Mouse (Mus musculus): Measurements from ENCODE around the gene Nobox. TPM values are rescaled to one million over a fixed set of nuclear protein-coding genes. Genes with fewer than 3 reads are reported as not detected.

Nobox gene
- total RNA-seq, 1 experiment, result not detected

DNA sequence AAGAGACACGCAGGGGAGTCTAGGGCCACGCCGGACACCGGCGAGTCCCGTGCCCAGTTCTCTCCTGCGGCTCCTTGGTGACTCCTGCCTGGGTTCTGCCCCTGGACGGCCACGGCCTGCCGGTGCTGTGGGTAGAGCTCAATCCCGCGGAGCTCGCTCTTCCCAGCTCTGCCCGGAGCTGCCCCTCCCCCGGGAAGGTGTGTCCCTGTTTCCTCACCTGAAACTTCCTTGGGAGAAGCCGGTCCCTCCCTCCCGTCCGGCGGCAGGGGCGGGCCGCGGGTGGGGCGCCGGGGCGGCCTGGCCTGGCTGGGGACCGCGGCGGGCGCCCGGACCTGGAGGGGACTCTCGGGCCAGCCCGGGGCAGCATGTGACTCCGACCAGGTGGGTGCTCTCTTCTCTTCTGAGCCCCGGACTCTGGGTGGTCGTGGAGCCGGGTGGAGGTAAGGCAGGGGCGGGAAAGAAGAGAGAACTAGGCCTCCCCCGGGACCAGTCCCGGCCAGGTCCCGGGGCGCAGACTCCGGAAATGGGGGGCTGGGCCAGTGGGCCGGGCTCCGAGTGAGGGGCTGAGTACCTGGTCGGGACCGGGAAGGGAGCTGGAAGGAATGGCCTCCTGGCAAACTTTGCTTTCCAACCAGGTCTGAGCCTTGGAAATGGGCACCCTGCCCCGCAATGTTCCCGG, 43.9 kb downstream of the Nobox start, which contains the start of gene Arhgef5:
Arhgef5 (plus strand) TSS at position 220 of the 679 bp plus-strand sequence.
- in situ Hi-C loops (cut with MboI; ENCODE audit: low sequenced_read_pairs in 2 of 2, unreplicated experiment in 2 of 2), result no loop called here
- no peaks in the 10 kb centered on the region for H3K36me3 ChIP-seq (ENCODE audit: control insufficient read depth, insufficient read depth, low read length, poor library complexity, severe bottlenecking)
- no peak for DNase-seq (ENCODE audit: low read depth, low spot score)
- peak within 1 kb of the TSS; percentile 64 to 69 for H3K4me3 ChIP-seq (ENCODE audit: insufficient read depth in 1 of 2, low read depth in 1 of 2, low read length in 2 of 2, poor library complexity in 1 of 2, severe bottlenecking in 1 of 2)
- TF ChIP-seq HCFC1 (IDR thresholded peaks at IDR 0.05; ENCODE audit: borderline replicate concordance, insufficient read depth, low read length), result no peak
- TF ChIP-seq CHD2 (IDR thresholded peaks at IDR 0.05; ENCODE audit: low read depth, low read length), result no peak
- no peak for TF ChIP-seq ZNF384 (IDR thresholded peaks at IDR 0.05; ENCODE audit: low read depth, low read length)
- TF ChIP-seq ZC3H11A (IDR thresholded peaks at IDR 0.05; ENCODE audit: borderline replicate concordance, low read depth, low read length), result no peak
- no peak for TF ChIP-seq MAFK (IDR thresholded peaks at IDR 0.05; ENCODE audit: insufficient read depth, low read depth, low read length)
- no peak within 1 kb of the TSS for H3K27ac ChIP-seq (ENCODE audit: insufficient read depth, low read depth, low read length, poor library complexity, severe bottlenecking)
- H3K4me1 ChIP-seq (ENCODE audit: control insufficient read depth in 2 of 2, insufficient read depth in 2 of 2, low read length in 2 of 2, poor library complexity in 1 of 2), result no peaks in the 10 kb centered on the region
- no peaks in the 10 kb centered on the region for H3K9me3 ChIP-seq (ENCODE audit: control insufficient read depth, insufficient read depth, low read depth, low read length)
- peak within 1 kb of the TSS; percentile 68 for H3K9ac ChIP-seq (ENCODE audit: insufficient read depth, low read depth, low read length, poor library complexity, severe bottlenecking)

DNA sequence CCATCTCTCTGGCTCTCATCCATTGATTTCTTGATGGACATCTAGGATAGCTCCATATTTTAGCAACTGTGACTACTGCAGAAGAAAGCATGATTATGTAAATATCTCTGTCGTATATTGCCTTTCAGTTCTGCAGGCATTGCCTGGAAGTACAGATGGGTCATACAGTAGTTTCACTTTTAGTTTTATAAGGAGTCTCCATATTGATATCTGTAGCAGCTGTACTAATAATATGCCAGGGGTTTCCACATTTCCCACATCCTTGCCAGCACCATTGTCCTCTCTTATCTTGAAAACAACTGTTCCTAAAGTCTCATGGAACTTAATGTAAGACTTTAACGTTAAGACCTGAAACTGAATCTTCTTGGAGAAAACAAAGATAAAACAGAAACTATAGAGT, 48.6 kb downstream of the Nobox start:
- no peak for DNase-seq (ENCODE audit: low read depth, low spot score)
- H3K4me3 ChIP-seq (ENCODE audit: insufficient read depth in 1 of 2, low read depth in 1 of 2, low read length in 2 of 2, poor library complexity in 1 of 2, severe bottlenecking in 1 of 2), result no peak overlapping the region
- no peaks in the 10 kb centered on the region for H3K9me3 ChIP-seq (ENCODE audit: control insufficient read depth, insufficient read depth, low read depth, low read length)
- H3K27ac ChIP-seq (ENCODE audit: insufficient read depth, low read depth, low read length, poor library complexity, severe bottlenecking), result no peak overlapping the region
- no peak overlapping the region for H3K9ac ChIP-seq (ENCODE audit: insufficient read depth, low read depth, low read length, poor library complexity, severe bottlenecking)
- no peaks in the 10 kb centered on the region for H3K36me3 ChIP-seq (ENCODE audit: control insufficient read depth, insufficient read depth, low read length, poor library complexity, severe bottlenecking)
- no peaks in the 10 kb centered on the region for H3K4me1 ChIP-seq (ENCODE audit: control insufficient read depth in 2 of 2, insufficient read depth in 2 of 2, low read length in 2 of 2, poor library complexity in 1 of 2)
- in situ Hi-C loops (cut with MboI; ENCODE audit: low sequenced_read_pairs in 2 of 2, unreplicated experiment in 2 of 2), result no loop called here
- TF ChIP-seq CHD2 (IDR thresholded peaks at IDR 0.05; ENCODE audit: low read depth, low read length) (no peak), ZNF384 (IDR thresholded peaks at IDR 0.05; ENCODE audit: low read depth, low read length) (no peak), ZC3H11A (IDR thresholded peaks at IDR 0.05; ENCODE audit: borderline replicate concordance, low read depth, low read length) (no peak), MAFK (IDR thresholded peaks at IDR 0.05; ENCODE audit: insufficient read depth, low read depth, low read length) (no peak), HCFC1 (IDR thresholded peaks at IDR 0.05; ENCODE audit: borderline replicate concordance, insufficient read depth, low read length) (no peak)

DNA sequence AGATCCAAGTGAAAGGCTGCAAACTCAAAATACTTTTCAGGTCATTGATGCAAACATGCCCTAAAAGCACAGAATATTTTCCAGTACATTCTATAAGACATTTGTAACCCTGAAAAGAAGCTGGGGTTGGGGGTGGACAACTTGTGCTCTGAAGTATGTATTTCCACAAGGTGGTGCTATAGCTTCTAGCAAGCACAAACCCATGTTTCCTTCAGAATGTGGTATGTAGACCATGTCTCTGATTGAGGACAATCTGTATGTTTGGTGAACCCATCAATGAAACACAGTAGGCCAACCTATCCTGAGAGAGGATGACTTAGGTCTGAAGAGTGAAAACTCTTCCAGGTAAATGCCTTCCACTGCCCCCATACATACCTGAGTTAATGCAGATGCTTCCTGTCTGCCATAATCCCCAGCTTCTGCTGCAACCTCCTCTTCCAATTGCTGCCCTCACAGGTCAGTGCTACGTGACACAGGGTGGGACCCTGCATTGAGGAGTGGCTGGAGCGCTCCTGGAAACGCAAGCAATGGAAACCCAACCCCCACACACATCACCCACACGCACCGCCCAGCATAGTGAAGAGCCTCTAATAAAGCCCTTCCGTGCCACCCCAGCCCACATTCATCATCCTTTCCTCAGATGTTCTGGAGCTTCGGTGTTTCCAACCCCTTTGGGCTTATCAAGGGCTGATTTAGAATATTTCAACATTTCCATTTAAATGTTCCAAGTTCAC, 55.0 kb downstream of the Nobox start:
- DNase-seq (ENCODE audit: low read depth, low spot score), result no peak
- TF ChIP-seq ZNF384 (IDR thresholded peaks at IDR 0.05; ENCODE audit: low read depth, low read length) (no peak), ZC3H11A (IDR thresholded peaks at IDR 0.05; ENCODE audit: borderline replicate concordance, low read depth, low read length) (peak; percentile 33; the same call in 1 of the 2 replicates)

More for the DNA sequence above, 55.0 kb downstream of the Nobox start:
- H3K9ac ChIP-seq (ENCODE audit: insufficient read depth, low read depth, low read length, poor library complexity, severe bottlenecking), result no peak overlapping the region
- no peaks in the 10 kb centered on the region for H3K36me3 ChIP-seq (ENCODE audit: control insufficient read depth, insufficient read depth, low read length, poor library complexity, severe bottlenecking)
- H3K4me3 ChIP-seq (ENCODE audit: insufficient read depth in 1 of 2, low read depth in 1 of 2, low read length in 2 of 2, poor library complexity in 1 of 2, severe bottlenecking in 1 of 2), result no peak overlapping the region
- no peak overlapping the region for H3K27ac ChIP-seq (ENCODE audit: insufficient read depth, low read depth, low read length, poor library complexity, severe bottlenecking)
- H3K4me1 ChIP-seq (ENCODE audit: control insufficient read depth in 2 of 2, insufficient read depth in 2 of 2, low read length in 2 of 2, poor library complexity in 1 of 2), result no peaks in the 10 kb centered on the region
- H3K9me3 ChIP-seq (ENCODE audit: control insufficient read depth, insufficient read depth, low read depth, low read length), result no peaks in the 10 kb centered on the region
- in situ Hi-C loops (cut with MboI; ENCODE audit: low sequenced_read_pairs in 2 of 2, unreplicated experiment in 2 of 2), result no loop called here

Other genes starting within 250 kb of the Nobox start
- not detected in 2 replicates for gene Olfr441, start 203.2 kb downstream of the Nobox start, total RNA-seq (2012; rRNA removed)
- gene Olfr237-ps1, start 163.0 kb downstream of the Nobox start, total RNA-seq (2012; rRNA removed), result not detected in 2 replicates
- gene Olfr437, start 146.3 kb downstream of the Nobox start, total RNA-seq (2012; rRNA removed), result not detected in 2 replicates
- gene Olfr13, start 137.4 kb downstream of the Nobox start, total RNA-seq (2012; rRNA removed), result not detected in 2 replicates
- not detected in 2 replicates for gene Olfr435, start 112.4 kb downstream of the Nobox start, total RNA-seq (2012; rRNA removed)
- gene Olfr434, start 96.5 kb downstream of the Nobox start, total RNA-seq (2012; rRNA removed), result not detected in 2 replicates
- gene Olfr47, start 78.0 kb downstream of the Nobox start, total RNA-seq (2012; rRNA removed), result not detected in 2 replicates
- 7.2 and 10.1 TPM in 2 replicates for gene Arhgef5, start 44.0 kb downstream of the Nobox start, total RNA-seq (2012; rRNA removed)

All from ES-E14 (cell line).